In the genomic region with DNA sequence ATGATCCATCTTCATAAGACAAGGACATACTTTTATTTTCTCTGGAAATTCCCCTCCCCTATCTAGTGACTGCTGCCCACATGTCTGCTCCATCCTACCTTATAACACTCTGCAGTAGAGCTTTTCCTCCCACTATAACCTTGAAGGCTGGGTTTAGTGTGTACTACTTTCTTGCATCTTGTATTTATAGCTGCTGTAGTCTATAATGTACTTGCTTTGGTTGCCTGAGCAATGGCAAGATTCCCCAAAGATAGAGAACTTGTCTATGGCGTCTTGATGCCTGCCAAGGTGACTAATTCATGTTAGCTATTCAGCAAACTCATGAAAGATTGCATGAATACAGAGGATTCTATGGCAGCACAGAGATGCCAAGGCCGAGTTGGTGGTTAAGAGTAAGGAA, we compare ENCODE assay signal across 16 mouse cellular contexts.
"Had no signal": no experiment of that assay in that cellular context is flagged by ENCODE, and none has a peak within 500 bp of the region (broad histone marks: within the 10 kb centered on the region; RNA-seq: fewer than 3 reads in every experiment).

No protein-coding gene starts in this region.

- H3K4me2 ChIP-seq: neural tube, embryonic 12.5 days; neural tube, embryonic 13.5 days; neural tube, embryonic 15.5 days; stomach, embryonic 15.5 days had no signal

- H3K4me3 ChIP-seq: neural tube, embryonic 12.5 days; neural tube, embryonic 13.5 days; neural tube, embryonic 15.5 days; stomach, embryonic 15.5 days had no signal

- H3K4me1 ChIP-seq: stomach, embryonic 15.5 days had no signal

- H3K27me3 ChIP-seq: neural tube, embryonic 12.5 days; neural tube, embryonic 13.5 days; neural tube, embryonic 15.5 days; stomach, embryonic 15.5 days had no signal

- DNase-seq: retina, postnatal 1 day; right cerebral cortex, postnatal 14 days; right cerebral cortex, postnatal 25 days; right cerebral cortex, postnatal 4 days; spleen, adult 18-20 months; thymus, adult 18-20 months; thymus, adult 2 months; thymus, postnatal 14 days; thymus, postnatal 25 days; thymus, postnatal 36 days; thymus, postnatal 4 days had no signal

- H3K9me3 ChIP-seq: neural tube, embryonic 12.5 days; neural tube, embryonic 13.5 days; neural tube, embryonic 15.5 days; stomach, embryonic 15.5 days had no signal

- H3K9ac ChIP-seq: neural tube, embryonic 12.5 days; neural tube, embryonic 13.5 days; neural tube, embryonic 15.5 days; stomach, embryonic 15.5 days had no signal

- H3K27ac ChIP-seq: neural tube, embryonic 12.5 days; neural tube, embryonic 13.5 days; neural tube, embryonic 15.5 days; stomach, embryonic 15.5 days; stomach, postnatal 0 days had no signal

- H3K36me3 ChIP-seq: neural tube, embryonic 12.5 days; neural tube, embryonic 13.5 days; neural tube, embryonic 15.5 days; stomach, embryonic 15.5 days had no signal
